Mouse (Mus musculus) C2C12 (cell line): ENCODE data around the gene Wwc1.

ENCODE experiments used
- CEBPB ChIP-seq: IDR thresholded peaks from one replicate; pipeline ENCODE4 v1.6.1; 2011; ENCODE audit warnings: low read depth, mild to moderate bottlenecking, control low read depth, moderate library complexity
- CTCF ChIP-seq: IDR thresholded peaks from one replicate; pipeline ENCODE4 v1.5.1; 2011; ENCODE audit not compliant: control insufficient read depth, insufficient read depth, insufficient read length
- FOSL1 ChIP-seq: IDR thresholded peaks from one replicate; pipeline ENCODE4 v1.8.0; 2011; ENCODE audit warnings: mild to moderate bottlenecking, low read length; ENCODE audit not compliant: poor library complexity, insufficient read depth, severe bottlenecking
- MAX ChIP-seq: IDR thresholded peaks from one replicate; pipeline ENCODE4 v1.6.1; 2011; ENCODE audit warnings: mild to moderate bottlenecking, control low read depth
- MYOD1 ChIP-seq: IDR thresholded peaks from one replicate; pipeline ENCODE4 v1.6.1; 2011; ENCODE audit warnings: low read depth; ENCODE audit not compliant: control insufficient read depth, insufficient read length
- MYOG ChIP-seq: IDR thresholded peaks from one replicate; pipeline ENCODE4 v1.6.1; 2011; ENCODE audit not compliant: control insufficient read depth, insufficient read length; ENCODE audit errors: extremely low read depth
- USF1 ChIP-seq: IDR thresholded peaks from one replicate; pipeline ENCODE4 v1.6.1; 2011; ENCODE audit warnings: low read depth, mild to moderate bottlenecking, control low read depth, moderate library complexity

DNA sequence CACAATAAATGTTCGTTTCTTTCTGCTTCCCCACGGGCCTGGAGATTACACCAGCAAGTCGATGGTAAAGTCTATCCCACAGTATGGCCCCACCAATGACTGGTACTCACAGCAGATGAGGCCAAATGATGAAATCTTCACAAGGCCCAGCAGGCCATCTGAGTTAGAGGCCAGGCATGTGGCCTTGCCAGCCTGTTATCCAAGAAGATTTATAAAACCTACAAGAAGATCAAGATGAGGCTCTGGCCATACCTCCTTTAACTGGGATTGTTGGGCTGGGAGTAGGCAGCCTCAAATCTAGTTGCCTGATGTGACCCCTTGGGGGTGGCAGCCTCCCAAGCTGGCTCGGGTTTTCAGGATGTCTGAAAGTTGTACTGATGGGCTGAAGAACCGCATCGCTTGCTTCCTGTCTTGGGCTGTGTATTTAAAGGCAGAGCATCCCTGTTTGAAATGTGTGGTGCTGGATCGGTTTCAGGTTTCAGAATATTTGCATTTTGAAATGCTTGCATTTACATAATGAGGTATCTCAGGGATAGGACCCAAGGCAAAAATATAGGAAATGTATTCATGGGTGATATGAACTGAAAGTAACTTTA lies 75.3 kb downstream of the Wwc1 start:
- TF ChIP-seq CTCF (no peak), USF1 (no peak), MYOD1 (no peak), MYOG (no peak), MAX (no peak), FOSL1 (no peak), CEBPB (no peak)
